Mouse (Mus musculus) cerebellum, adult 2 months (tissue): Measurements from ENCODE around the gene Slamf1. TPM values are rescaled to one million over a fixed set of nuclear protein-coding genes. Genes with fewer than 3 reads are reported as not detected.
"Not testable (repeated sequence)": the region's sequence is repeated elsewhere in the genome, so short reads cannot be mapped to it uniquely, and the experiment has no call there.

ENCODE experiments used
- DNase-seq, 2 experiments: peaks; one replicate each; pipeline ENCODE4 v3.0.0; 2021
- H3K27ac ChIP-seq: fragments of 200-500 bp; 2 replicates; pipeline ENCODE4 v1.5.1; 2012; ENCODE audit warnings: low read length, control low read depth, inconsistent platforms; ENCODE audit not compliant: insufficient read depth
- H3K27me3 ChIP-seq: fragments of 200-500 bp; 2 replicates; pipeline ENCODE4 v1.6.1; 2012; ENCODE audit warnings: inconsistent platforms, mild to moderate bottlenecking, low read length, moderate library complexity; ENCODE audit not compliant: control insufficient read depth, insufficient read depth
- H3K4me1 ChIP-seq: fragments of 200-500 bp; 2 replicates; pipeline ENCODE4 v1.6.1; 2011; ENCODE audit warnings: low read length; ENCODE audit not compliant: control insufficient read depth, insufficient read depth
- H3K4me3 ChIP-seq: fragments of 200-500 bp; replicated peaks from 2 replicates; pipeline ENCODE3; 2011; ENCODE audit warnings: mild to moderate bottlenecking, low read depth, low read length, control low read depth; ENCODE audit not compliant: insufficient read depth
- CTCF ChIP-seq: fragments of 200-500 bp; IDR thresholded peaks from 2 replicates; pipeline ENCODE4 v1.5.1; 2011; ENCODE audit warnings: low read depth, mild to moderate bottlenecking, control low read depth, low read length, moderate library complexity, borderline replicate concordance; ENCODE audit not compliant: insufficient read depth
- POLR2A ChIP-seq: fragments of 200-500 bp; IDR thresholded peaks from 2 replicates; pipeline ENCODE4 v1.6.1; 2011; ENCODE audit warnings: low read length, control low read depth, borderline replicate concordance; ENCODE audit not compliant: insufficient read depth
- WGBS: fragments of 180-500 bp; shearing (Covaris S2); methylation state at CpG from one replicate; pipeline ENCODE4 v1.1.7; 2018; 5-methylcytosine and 5-hydroxymethylcytosine counted together
- polyA plus RNA-seq: library from polyadenylated mRNA; depleted of rRNA; stranded (reverse); fragments of >200 nt; gene quantifications from 2 replicates; pipeline ENCODE4 v1.2.3, GENCODE M21; 2012

Gene Slamf1
- polyA plus RNA-seq, 1 experiment: not detected

GRCm38 (mm10) chr1:171787281-171788015 lies 20.5 kb downstream of the Slamf1 start:
- 64% methylated on average over 6 of the region's 6 CpGs for WGBS
- DNase-seq: no peak
- Histone ChIP-seq H3K27me3 (no peaks in the 10 kb centered on the region), H3K27ac (no peak overlapping the region), H3K4me3 (no peak overlapping the region), H3K4me1 (no peaks in the 10 kb centered on the region)
- TF ChIP-seq CTCF (no peak), POLR2A (no peak)

DNA sequence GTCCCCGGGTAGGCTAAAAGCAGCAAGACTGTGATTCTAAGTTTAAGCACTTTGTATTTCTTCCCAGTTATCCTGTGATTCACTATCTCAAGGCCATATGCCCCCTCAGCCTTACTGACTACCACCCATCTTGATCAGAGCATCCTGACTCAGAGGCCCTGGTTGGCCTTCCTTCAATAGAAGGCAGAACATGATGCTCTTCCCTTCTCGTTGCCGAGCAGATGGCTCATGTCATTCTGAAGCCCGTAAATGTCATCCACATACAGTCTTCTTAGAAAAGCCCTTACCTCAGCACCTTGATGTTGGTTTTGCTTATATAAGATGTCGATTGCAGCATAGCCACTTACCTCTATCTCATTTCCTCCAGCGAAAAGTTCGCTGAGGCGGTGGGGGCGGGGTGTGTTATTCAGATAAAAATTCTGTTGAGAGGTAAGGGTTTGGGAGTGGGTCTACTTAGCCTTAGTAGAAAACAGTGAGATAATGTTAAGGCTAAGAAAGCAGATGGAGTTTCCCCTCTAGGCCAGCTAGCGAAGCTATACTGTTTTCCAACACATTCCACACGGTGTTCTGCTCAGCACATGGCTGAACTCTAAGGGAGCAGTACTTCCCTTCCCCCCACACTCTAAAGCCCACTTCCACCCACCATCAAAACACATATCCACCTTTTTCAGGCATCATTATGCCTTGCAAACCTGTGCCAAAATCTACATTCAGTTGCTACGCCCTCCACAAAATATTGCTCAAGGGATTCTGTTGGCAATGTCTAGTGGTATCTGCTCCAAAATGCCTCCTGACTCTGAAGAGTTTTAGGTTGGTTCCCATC lies 21.7 kb downstream of the Slamf1 start:
- no peak overlapping the region for H3K27ac ChIP-seq
- TF ChIP-seq POLR2A (no peak), CTCF (no peak)
- H3K4me3 ChIP-seq: no peak overlapping the region
- H3K27me3 ChIP-seq: no peaks in the 10 kb centered on the region
- no peaks in the 10 kb centered on the region for H3K4me1 ChIP-seq
- DNase-seq: no peak
- WGBS: 80% methylated on average over 12 of the region's 12 CpGs

- no peak for DNase-seq
- H3K27ac ChIP-seq: no peak overlapping the region
- H3K27me3 ChIP-seq: no peaks in the 10 kb centered on the region
- H3K4me3 ChIP-seq: no peak overlapping the region
- TF ChIP-seq CTCF (no peak), POLR2A (no peak)
- H3K4me1 ChIP-seq: no peaks in the 10 kb centered on the region
- 79% methylated on average over 3 of the region's 3 CpGs for WGBS
These were observed 22.5 kb downstream of the Slamf1 start for GRCm38 (mm10) chr1:171789407-171789806.

GRCm38 (mm10) chr1:171791491-171791890 lies 24.6 kb downstream of the Slamf1 start:
- TF ChIP-seq CTCF (no peak), POLR2A (no peak)
- Histone ChIP-seq H3K4me1 (no peaks in the 10 kb centered on the region), H3K27ac (no peak overlapping the region), H3K27me3 (no peaks in the 10 kb centered on the region), H3K4me3 (no peak overlapping the region)
- DNase-seq: no peak
- 88% methylated on average over 3 of the region's 3 CpGs for WGBS

GRCm38 (mm10) chr1:171796185-171796584 lies 29.3 kb downstream of the Slamf1 start:
- Histone ChIP-seq H3K27me3 (no peaks in the 10 kb centered on the region), H3K4me3 (no peak overlapping the region), H3K27ac (no peak overlapping the region), H3K4me1 (no peaks in the 10 kb centered on the region)
- WGBS: 44% methylated on average over 2 of the region's 2 CpGs
- TF ChIP-seq POLR2A (no peak), CTCF (no peak)
- DNase-seq: no peak

- TF ChIP-seq CTCF (no peak), POLR2A (no peak)
- no peaks in the 10 kb centered on the region for H3K27me3 ChIP-seq
- 54% methylated on average over 1 of the region's 1 CpGs for WGBS
- no peak overlapping the region for H3K4me3 ChIP-seq
- no peak for DNase-seq
- H3K4me1 ChIP-seq: no peaks in the 10 kb centered on the region
- H3K27ac ChIP-seq: no peak overlapping the region
These were observed 30.9 kb downstream of the Slamf1 start for GRCm38 (mm10) chr1:171797840-171798239.

DNA sequence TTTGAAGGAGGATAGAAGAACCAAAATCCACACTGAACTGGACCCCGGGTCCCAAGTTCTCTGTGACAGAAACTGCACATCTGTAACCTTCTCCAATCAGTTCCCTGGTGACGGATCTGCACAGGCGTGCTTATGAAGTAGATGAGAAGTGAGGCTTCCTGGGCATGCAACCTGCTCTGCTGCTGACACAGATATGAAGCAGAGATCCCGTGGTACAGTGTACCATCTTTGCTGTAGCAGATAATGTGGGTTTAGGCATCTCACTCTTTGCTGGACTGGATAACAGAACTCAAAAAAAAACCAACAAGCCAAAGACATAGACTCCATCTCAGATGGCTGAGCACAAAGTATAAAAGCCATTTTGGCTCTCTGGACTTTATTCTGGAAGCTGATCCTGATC lies 32.7 kb downstream of the Slamf1 start:
- Histone ChIP-seq H3K4me3 (no peak overlapping the region), H3K27ac (no peak overlapping the region), H3K27me3 (no peaks in the 10 kb centered on the region), H3K4me1 (no peaks in the 10 kb centered on the region)
- no peak for DNase-seq
- WGBS: 83% methylated on average over 4 of the region's 4 CpGs
- TF ChIP-seq CTCF (no peak), POLR2A (no peak)

GRCm38 (mm10) chr1:171811048-171811447 lies 44.1 kb downstream of the Slamf1 start:
- H3K27ac ChIP-seq, H3K4me3 ChIP-seq, H3K4me1 ChIP-seq, H3K27me3 ChIP-seq, DNase-seq: not testable (repeated sequence)
- 59% methylated on average over 1 of the region's 1 CpGs for WGBS
